In genomic region chr13:72120467-72120866, GRCm38 (mm10) we compare ENCODE assay signal across 15 mouse cellular contexts.
DNase-seq lines count a peak whose midpoint lies in the region; ATAC-seq and TF ChIP-seq lines count a peak whose summit lies in the region.
"Had no signal": no experiment of that assay in that cellular context is flagged by ENCODE, and none has a peak within 500 bp of the region (broad histone marks: within the 10 kb centered on the region; RNA-seq: fewer than 3 reads in every experiment).

No protein-coding gene starts in this region.

- no peak for TF ChIP-seq CTCF in small intestine, adult 2 months (IDR thresholded peaks at IDR 0.05; ENCODE audit: extremely low read depth, insufficient read length, insufficient replicate concordance, low read depth, low read length)

- H3K9ac ChIP-seq in hindbrain, embryonic 11.5 days (ENCODE audit: low read depth, low read length), result no peak overlapping the region
- H3K9ac ChIP-seq: liver, embryonic 14.5 days; neural tube, embryonic 15.5 days had no signal

- no peak for ATAC-seq in CD4-positive, CD25-positive, alpha-beta regulatory T cell, adult 4 months
- no peak for ATAC-seq in hindbrain, embryonic 11.5 days (ENCODE audit: low FRiP score)

- no peak overlapping the region for H3K4me2 ChIP-seq in hindbrain, embryonic 11.5 days (replicated peaks; ENCODE audit: low read depth, low read length)
- H3K4me2 ChIP-seq: neural tube, embryonic 15.5 days had no signal

- 33% methylated on average over 7 of the region's 7 CpGs for WGBS in hindbrain, embryonic 10.5 days
- 26% methylated on average over 7 of the region's 7 CpGs for WGBS in hindbrain, embryonic 11.5 days
- 12% methylated on average over 7 of the region's 7 CpGs for WGBS in small intestine, adult 2 months

- H3K4me1 ChIP-seq in hindbrain, embryonic 10.5 days (replicated peaks), result peaks cover 35% of the 10 kb centered on the region
- 0 out of 2 replicates have a peak, but pooled peaks cover 5% of the 10 kb centered on the region for H3K4me1 ChIP-seq in hindbrain, embryonic 11.5 days (replicated peaks; ENCODE audit: control insufficient read depth, insufficient read depth, low read length)
- peaks cover 2% of the 10 kb centered on the region; the same call in 1 of the 2 replicates for H3K4me1 ChIP-seq in small intestine, adult 2 months (ENCODE audit: control insufficient read depth, insufficient read depth, insufficient read length, low read length)

- H3K27ac ChIP-seq in hindbrain, embryonic 10.5 days, result peak overlapping the region; percentile 70
- no peak overlapping the region for H3K27ac ChIP-seq in hindbrain, embryonic 11.5 days (ENCODE audit: low read depth, low read length)
- H3K27ac ChIP-seq in small intestine, adult 2 months (ENCODE audit: insufficient read depth, low read depth, low read length), result no peak overlapping the region
- H3K27ac ChIP-seq: embryonic facial prominence, embryonic 10.5 days; liver, embryonic 14.5 days; neural tube, embryonic 15.5 days had no signal

- no peaks in the 10 kb centered on the region for H3K9me3 ChIP-seq in hindbrain, embryonic 10.5 days
- no peaks in the 10 kb centered on the region for H3K9me3 ChIP-seq in hindbrain, embryonic 11.5 days (ENCODE audit: control insufficient read depth, low read length)
- H3K9me3 ChIP-seq: embryonic facial prominence, embryonic 10.5 days; neural tube, embryonic 15.5 days had no signal

- no peaks in the 10 kb centered on the region for H3K36me3 ChIP-seq in hindbrain, embryonic 10.5 days
- no peaks in the 10 kb centered on the region for H3K36me3 ChIP-seq in hindbrain, embryonic 11.5 days (ENCODE audit: control insufficient read depth, insufficient read depth, low read length)
- no peaks in the 10 kb centered on the region for H3K36me3 ChIP-seq in small intestine, adult 2 months (ENCODE audit: control insufficient read depth, insufficient read depth, low read length)
- H3K36me3 ChIP-seq: embryonic facial prominence, embryonic 10.5 days; neural tube, embryonic 15.5 days had no signal

- peak; percentile 5 for DNase-seq in CD4-positive, CD25-positive, alpha-beta regulatory T cell, adult 2 months (ENCODE audit: low read depth, low spot score)
- no peak for DNase-seq in hindbrain, embryonic 10.5 days (ENCODE audit: low spot score)
- DNase-seq in hindbrain, embryonic 11.5 days (ENCODE audit: low spot score), result no peak
- peak; percentile 11 for DNase-seq in thymus, postnatal 25 days
- DNase-seq in thymus, adult 18-20 months, result no peak
- no peak for DNase-seq in cerebellum, postnatal 4 days (ENCODE audit: low spot score in 2 of 2)
- DNase-seq: adrenal gland, postnatal 10 days; cerebellum, adult 9-11 months; gastrocnemius, postnatal 36 days; kidney, adult 9 months had no signal

- peaks cover 31% of the 10 kb centered on the region for H3K27me3 ChIP-seq in hindbrain, embryonic 10.5 days (ENCODE audit: insufficient read depth, poor library complexity, severe bottlenecking)
- H3K27me3 ChIP-seq in hindbrain, embryonic 11.5 days (ENCODE audit: control insufficient read depth, insufficient read depth, low read length), result no peaks in the 10 kb centered on the region
- no peaks in the 10 kb centered on the region for H3K27me3 ChIP-seq in small intestine, adult 2 months (ENCODE audit: control insufficient read depth, insufficient read depth, low read length)

- no peak overlapping the region for H3K4me3 ChIP-seq in hindbrain, embryonic 10.5 days
- no peak overlapping the region for H3K4me3 ChIP-seq in hindbrain, embryonic 11.5 days (ENCODE audit: low read depth, low read length)
- 0 out of 2 replicates have a peak overlapping the region, but pooled peaks have one; percentile 16 for H3K4me3 ChIP-seq in small intestine, adult 2 months (ENCODE audit: low read depth, low read length)
- H3K4me3 ChIP-seq: embryonic facial prominence, embryonic 10.5 days; neural tube, embryonic 15.5 days had no signal

- no peak for TF ChIP-seq POLR2A in small intestine, adult 2 months (IDR thresholded peaks at IDR 0.05; ENCODE audit: low read depth, low read length)

Comparison
In these comparisons a context has a peak if more than half of its experiments do, and no peak if none do; other contexts are left out.
1. DNase-seq: peak in CD4-positive, CD25-positive, alpha-beta regulatory T cell, adult 2 months (single experiment) and thymus, postnatal 25 days (single experiment); none in hindbrain, embryonic 10.5 days (single experiment), hindbrain, embryonic 11.5 days (single experiment), thymus, adult 18-20 months (0 of 2) and cerebellum, postnatal 4 days (0 of 2).